Mouse (Mus musculus): Measurements from ENCODE around the gene Ltbp2. TPM values are rescaled to one million over a fixed set of nuclear protein-coding genes. Genes with fewer than 3 reads are reported as not detected.

Ltbp2 gene
- total and polyA plus RNA-seq, 3 experiments, result 0.99 to 5.6 (median 2.3) TPM

DNA sequence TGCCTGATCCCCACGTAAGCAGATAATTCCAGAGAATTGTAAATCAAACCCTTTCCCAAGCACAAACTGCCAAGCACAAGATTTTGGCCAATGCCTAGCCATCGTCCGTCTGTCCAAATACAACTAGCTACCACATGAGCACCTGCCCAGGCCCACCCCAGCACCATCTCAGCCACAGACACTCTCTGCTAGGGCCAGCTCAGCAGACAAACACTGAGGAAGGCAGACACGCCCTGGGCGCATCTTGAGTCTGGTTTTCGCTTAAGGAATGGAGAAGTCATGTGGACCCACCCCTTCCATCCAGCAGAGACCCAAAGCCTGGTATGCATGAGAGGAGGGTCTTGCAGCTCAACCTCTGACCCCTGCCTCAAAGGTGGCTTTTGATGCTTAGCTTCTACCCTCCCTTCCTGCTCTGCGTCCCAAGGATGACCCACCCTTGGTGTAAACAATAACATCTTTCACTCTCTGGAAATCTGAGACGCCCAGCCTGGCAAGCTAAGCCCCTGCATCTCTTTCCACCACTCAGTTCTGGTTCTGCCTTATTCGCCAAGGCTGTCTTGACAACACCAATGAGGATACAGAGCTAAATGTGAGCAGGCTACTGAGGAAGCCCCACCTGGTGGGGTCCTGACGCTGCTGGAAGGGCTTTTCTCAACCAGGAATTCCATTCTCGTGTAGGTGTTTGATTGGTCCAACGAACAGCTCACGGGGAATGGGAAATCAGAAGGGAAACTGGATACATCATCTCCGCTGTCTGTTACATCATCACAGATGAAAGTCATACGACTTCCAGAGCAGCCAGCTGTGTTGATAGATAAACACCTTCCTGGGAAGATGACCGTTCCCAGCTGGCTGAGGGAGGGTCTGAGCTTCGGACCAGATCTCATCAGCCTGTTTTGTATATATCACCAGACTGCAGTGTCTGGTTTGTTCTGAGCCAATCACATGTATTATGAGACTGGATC, 17.9 kb downstream of the Ltbp2 start:
- DNase-seq, result no peak
- Histone ChIP-seq H3K36me3 (ENCODE audit: control insufficient read depth, insufficient read depth, low read length) (no peaks in the 10 kb centered on the region), H3K79me2 (replicated peaks; ENCODE audit: control insufficient read depth, insufficient read depth, low read length) (no peaks in the 10 kb centered on the region), H3K4me3 (no peak overlapping the region), H3K27me3 (ENCODE audit: control insufficient read depth, insufficient read depth, low read length) (no peaks in the 10 kb centered on the region; the same call in 1 of the 2 replicates), H3K4me1 (ENCODE audit: control insufficient read depth, insufficient read depth, low read length) (no peaks in the 10 kb centered on the region), H3K9ac (ENCODE audit: low read depth, low read length) (no peak overlapping the region), H3K27ac (no peak overlapping the region)
- TF ChIP-seq EP300 (IDR thresholded peaks at IDR 0.05; ENCODE audit: insufficient read depth, low read depth, low read length), result no peak
- 56% methylated on average over 17 of the region's 17 CpGs for WGBS
- intact Hi-C loops (cut with DNase I), result no loop called here

DNA sequence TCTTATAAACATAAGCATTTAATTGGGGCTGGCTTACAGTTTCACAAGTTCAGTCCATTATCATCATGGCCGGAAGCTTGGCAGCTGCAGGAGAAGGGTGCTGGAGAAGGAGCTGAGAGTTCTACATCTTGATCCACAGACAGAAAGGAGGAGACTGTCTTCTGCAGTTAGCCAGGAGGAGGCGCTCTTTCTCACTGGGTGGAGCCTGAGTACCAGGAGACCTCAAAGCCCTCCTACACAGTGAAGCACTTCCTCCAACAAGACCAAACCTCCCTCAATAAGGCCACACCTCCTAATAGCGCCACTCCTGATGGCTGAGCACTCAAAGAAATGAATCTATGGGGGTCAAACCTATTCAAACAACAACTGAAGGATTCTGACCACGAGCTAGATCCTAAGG, 18.6 kb downstream of the Ltbp2 start:
- TF ChIP-seq POLR2A (IDR thresholded peaks at IDR 0.05; ENCODE audit: insufficient read depth, low read depth, low read length) (no peak), CTCF (IDR thresholded peaks at IDR 0.05) (no peak)
- WGBS, result 80% methylated on average over 4 of the region's 4 CpGs
- no peak overlapping the region for H3K27ac ChIP-seq
- H3K9ac ChIP-seq (ENCODE audit: low read depth, low read length), result no peak overlapping the region
- H3K79me2 ChIP-seq (replicated peaks; ENCODE audit: control insufficient read depth, insufficient read depth, low read length), result no peaks in the 10 kb centered on the region
- H3K27me3 ChIP-seq (ENCODE audit: control insufficient read depth, insufficient read depth, low read length), result no peaks in the 10 kb centered on the region; the same call in 1 of the 2 replicates
- DNase-seq, result no peak
- no peaks in the 10 kb centered on the region for H3K36me3 ChIP-seq (ENCODE audit: control insufficient read depth, insufficient read depth, low read length)
- no peak overlapping the region for H3K4me3 ChIP-seq
- no peaks in the 10 kb centered on the region for H3K4me1 ChIP-seq (ENCODE audit: control insufficient read depth, insufficient read depth, low read length)
- intact Hi-C loops (cut with DNase I), result no loop called here

DNA sequence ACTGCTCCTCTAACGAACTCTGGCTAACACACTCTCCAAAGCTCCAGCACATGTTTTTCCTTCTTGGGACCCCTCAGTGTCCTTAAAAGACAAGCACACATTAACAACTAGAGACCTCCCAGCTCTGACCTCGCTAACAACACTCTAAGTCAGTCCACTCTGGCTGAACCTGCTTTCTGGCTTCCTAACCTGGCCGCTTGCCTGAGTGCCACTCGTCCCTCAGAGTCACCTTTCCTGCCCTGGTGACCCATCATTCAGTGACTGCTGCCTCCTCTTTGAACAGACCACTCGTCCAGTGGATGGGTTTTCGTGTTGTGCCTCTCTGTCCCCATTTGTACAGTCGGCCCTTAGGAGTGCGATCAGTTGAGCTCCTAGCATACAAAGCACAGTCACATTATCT, 19.8 kb downstream of the Ltbp2 start:
- DNase-seq, result no peak

DNA sequence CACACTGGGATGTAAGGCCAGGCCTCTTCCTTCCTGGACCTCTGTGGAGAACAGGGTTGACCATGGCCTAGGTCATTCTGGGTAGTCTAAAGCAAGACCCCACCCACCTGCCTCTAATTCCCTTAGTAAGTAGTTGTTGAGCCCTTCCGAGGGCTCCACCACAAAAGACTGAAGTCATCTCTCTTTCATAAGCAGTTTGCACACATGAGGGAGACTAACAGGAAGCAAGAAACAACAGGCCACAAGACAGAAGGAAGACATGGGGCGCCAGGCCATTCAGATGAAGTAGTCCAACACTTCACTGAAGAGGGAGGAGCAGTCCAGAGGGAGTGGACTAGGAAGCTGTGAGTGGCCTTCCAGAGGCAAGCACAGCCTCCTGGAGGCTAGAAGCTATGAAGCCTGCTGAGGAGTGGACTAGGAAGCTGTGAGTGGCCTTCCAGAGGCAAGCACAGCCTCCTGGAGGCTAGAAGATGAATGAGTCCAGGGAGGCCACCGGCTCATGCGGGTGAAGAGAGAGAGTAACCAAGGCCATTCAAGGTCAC, 21.2 kb downstream of the Ltbp2 start:
- H3K9ac ChIP-seq (ENCODE audit: low read depth, low read length), result no peak overlapping the region
- no peaks in the 10 kb centered on the region for H3K79me2 ChIP-seq (replicated peaks; ENCODE audit: control insufficient read depth, insufficient read depth, low read length)
- TF ChIP-seq CTCF (IDR thresholded peaks at IDR 0.05), result no peak
- TF ChIP-seq POLR2A (IDR thresholded peaks at IDR 0.05; ENCODE audit: insufficient read depth, low read depth, low read length), result no peak
- TF ChIP-seq EP300 (IDR thresholded peaks at IDR 0.05; ENCODE audit: insufficient read depth, low read depth, low read length), result no peak
- intact Hi-C loops (cut with DNase I), result no loop called here
- H3K4me3 ChIP-seq, result no peak overlapping the region
- H3K4me1 ChIP-seq (ENCODE audit: control insufficient read depth, insufficient read depth, low read length), result peaks cover 6% of the 10 kb centered on the region
- no peak overlapping the region for H3K27ac ChIP-seq
- WGBS, result 67% methylated on average over 4 of the region's 4 CpGs
- DNase-seq, result no peak
- H3K27me3 ChIP-seq (ENCODE audit: control insufficient read depth, insufficient read depth, low read length), result no peaks in the 10 kb centered on the region; the same call in 1 of the 2 replicates
- H3K36me3 ChIP-seq (ENCODE audit: control insufficient read depth, insufficient read depth, low read length), result no peaks in the 10 kb centered on the region

More for the DNA sequence above, 19.8 kb downstream of the Ltbp2 start:
- Histone ChIP-seq H3K36me3 (ENCODE audit: control insufficient read depth, insufficient read depth, low read length) (no peaks in the 10 kb centered on the region), H3K27ac (no peak overlapping the region), H3K27me3 (ENCODE audit: control insufficient read depth, insufficient read depth, low read length) (no peaks in the 10 kb centered on the region; the same call in 1 of the 2 replicates), H3K79me2 (replicated peaks; ENCODE audit: control insufficient read depth, insufficient read depth, low read length) (no peaks in the 10 kb centered on the region), H3K4me3 (no peak overlapping the region), H3K4me1 (ENCODE audit: control insufficient read depth, insufficient read depth, low read length) (peaks cover 3% of the 10 kb centered on the region; the same call in 1 of the 2 replicates), H3K9ac (ENCODE audit: low read depth, low read length) (no peak overlapping the region)
- TF ChIP-seq EP300 (IDR thresholded peaks at IDR 0.05; ENCODE audit: insufficient read depth, low read depth, low read length) (no peak), CTCF (IDR thresholded peaks at IDR 0.05) (no peak), POLR2A (IDR thresholded peaks at IDR 0.05; ENCODE audit: insufficient read depth, low read depth, low read length) (no peak)
- intact Hi-C loops (cut with DNase I), result no loop called here
- 86% methylated on average over 8 of the region's 8 CpGs for WGBS

DNA sequence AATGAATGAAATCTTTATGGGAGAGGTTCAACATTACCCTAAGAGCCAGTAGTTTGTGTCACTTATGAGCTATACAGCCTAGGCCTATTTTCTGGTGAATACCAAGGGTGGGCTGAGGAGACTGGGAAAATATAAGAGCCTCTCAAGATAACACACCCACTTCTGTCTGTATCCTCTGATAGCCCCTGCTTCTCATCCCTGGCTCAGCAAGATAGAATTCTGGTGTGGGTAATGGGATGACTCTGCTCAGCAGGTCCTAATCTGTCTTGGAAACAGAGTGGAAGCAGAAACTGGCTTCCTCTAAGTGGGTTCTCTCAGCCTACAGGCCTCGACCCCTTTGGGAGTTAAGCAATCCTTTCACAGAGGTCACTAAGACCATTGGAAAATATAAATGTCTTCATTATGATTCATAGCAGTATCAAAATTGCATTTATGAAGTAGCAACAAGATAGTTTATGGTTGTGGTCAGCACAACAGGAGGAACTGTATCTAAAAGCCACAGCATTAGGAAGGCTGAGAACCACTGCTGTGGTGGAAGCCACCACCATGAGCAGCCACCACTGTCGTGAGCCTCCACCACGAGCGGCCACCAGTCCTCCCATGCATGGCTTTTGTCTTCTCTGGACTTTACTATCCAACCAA, 21.8 kb downstream of the Ltbp2 start:
- no peak overlapping the region for H3K27ac ChIP-seq
- DNase-seq, result no peak
- 78% methylated on average over 4 of the region's 4 CpGs for WGBS

More for the DNA sequence above, 21.8 kb downstream of the Ltbp2 start:
- no peaks in the 10 kb centered on the region for H3K79me2 ChIP-seq (replicated peaks; ENCODE audit: control insufficient read depth, insufficient read depth, low read length)
- no peak overlapping the region for H3K4me3 ChIP-seq
- no peaks in the 10 kb centered on the region; the same call in 1 of the 2 replicates for H3K27me3 ChIP-seq (ENCODE audit: control insufficient read depth, insufficient read depth, low read length)
- peaks cover 6% of the 10 kb centered on the region for H3K4me1 ChIP-seq (ENCODE audit: control insufficient read depth, insufficient read depth, low read length)
- intact Hi-C loops (cut with DNase I), result no loop called here
- H3K9ac ChIP-seq (ENCODE audit: low read depth, low read length), result no peak overlapping the region
- TF ChIP-seq EP300 (IDR thresholded peaks at IDR 0.05; ENCODE audit: insufficient read depth, low read depth, low read length), result no peak
- no peak for TF ChIP-seq CTCF (IDR thresholded peaks at IDR 0.05)
- TF ChIP-seq POLR2A (IDR thresholded peaks at IDR 0.05; ENCODE audit: insufficient read depth, low read depth, low read length), result no peak
- H3K36me3 ChIP-seq (ENCODE audit: control insufficient read depth, insufficient read depth, low read length), result no peaks in the 10 kb centered on the region

Measured in heart, adult 2 months (tissue).